Mouse (Mus musculus) right cerebral cortex, adult 18-20 months (tissue): ENCODE measurements around the gene Macrod1.
"Not testable (repeated sequence)": the region's sequence is repeated elsewhere in the genome, so short reads cannot be mapped to it uniquely, and the experiment has no call there.

Experiments
- DNase-seq: peaks from one replicate; pipeline ENCODE4 v3.0.0; 2022; ENCODE audit warnings: mixed read lengths

Macrod1 gene

GRCm38 (mm10) chr19:7057722-7058207 is 1.2 kb downstream of the Macrod1 start:
- peak; percentile 72 for DNase-seq

GRCm38 (mm10) chr19:7058541-7058940 is 1.9 kb downstream of the Macrod1 start:
- no peak for DNase-seq

GRCm38 (mm10) chr19:7062110-7062509 is 5.5 kb downstream of the Macrod1 start:
- DNase-seq: no peak

GRCm38 (mm10) chr19:7062916-7063315 is 6.3 kb downstream of the Macrod1 start:
- no peak for DNase-seq

GRCm38 (mm10) chr19:7064571-7064970 is 8.0 kb downstream of the Macrod1 start:
- DNase-seq: peak; percentile 83

GRCm38 (mm10) chr19:7066034-7066827 is 9.6 kb downstream of the Macrod1 start:
- DNase-seq: no peak

GRCm38 (mm10) chr19:7066828-7067342 is 10.3 kb downstream of the Macrod1 start:
- DNase-seq: no peak

- DNase-seq: no peak
Observed at GRCm38 (mm10) chr19:7067344-7068050, 10.9 kb downstream of the Macrod1 start.

- DNase-seq: peak; percentile 65
Observed at GRCm38 (mm10) chr19:7068136-7068535, 11.5 kb downstream of the Macrod1 start.

GRCm38 (mm10) chr19:7068661-7069531 is 12.3 kb downstream of the Macrod1 start:
- no peak for DNase-seq

GRCm38 (mm10) chr19:7069781-7070763 is 13.5 kb downstream of the Macrod1 start:
- DNase-seq: no peak

- DNase-seq: no peak
Observed at GRCm38 (mm10) chr19:7070775-7071174, 14.2 kb downstream of the Macrod1 start.

GRCm38 (mm10) chr19:7072221-7072620 is 15.6 kb downstream of the Macrod1 start:
- no peak for DNase-seq

GRCm38 (mm10) chr19:7073997-7074781 is 17.6 kb downstream of the Macrod1 start:
- no peak for DNase-seq

GRCm38 (mm10) chr19:7075336-7075735 is 18.7 kb downstream of the Macrod1 start:
- DNase-seq: not testable (repeated sequence)

GRCm38 (mm10) chr19:7077666-7078065 is 21.1 kb downstream of the Macrod1 start:
- no peak for DNase-seq

- no peak for DNase-seq
Observed at GRCm38 (mm10) chr19:7078271-7078670, 21.7 kb downstream of the Macrod1 start.

- peak; percentile 72 for DNase-seq
Observed at GRCm38 (mm10) chr19:7081516-7082266, 25.1 kb downstream of the Macrod1 start.

- DNase-seq: peak; percentile 71
Observed at GRCm38 (mm10) chr19:7083035-7083794, 26.6 kb downstream of the Macrod1 start.
